Mouse (Mus musculus): ENCODE data around the gene Tkt. TPM values are rescaled to one million over a fixed set of nuclear protein-coding genes. Genes with fewer than 3 reads are reported as not detected.

Tkt gene
- polyA plus RNA-seq, 1 experiment: 224 TPM

DNA sequence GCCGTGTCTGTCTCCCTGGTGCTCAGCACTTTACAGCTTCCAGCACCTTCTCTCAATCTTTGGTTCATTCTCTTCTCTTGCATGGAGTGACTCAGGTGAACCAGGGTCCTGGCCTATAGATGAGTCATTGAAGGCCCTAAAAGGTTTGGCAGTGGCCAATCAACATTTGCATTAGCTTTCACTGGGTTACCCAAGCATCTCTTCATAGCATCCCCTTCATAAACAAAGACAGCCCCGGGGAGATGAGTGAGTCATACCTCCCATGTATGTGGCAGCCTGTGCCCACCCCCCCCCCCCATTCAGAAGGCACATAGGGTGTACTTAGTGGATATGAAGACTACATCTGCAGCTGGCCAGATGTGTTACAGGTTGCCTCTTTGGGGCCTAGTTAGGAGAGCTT is 8.5 kb downstream of the Tkt start:
- DNase-seq (ENCODE audit: low read depth): no peak
- no peak for TF ChIP-seq POLR2A (IDR thresholded peaks at IDR 0.05; ENCODE audit: borderline replicate concordance, extremely low read depth, insufficient read depth, insufficient read length, poor library complexity, severe bottlenecking)
- TF ChIP-seq CTCF (IDR thresholded peaks at IDR 0.05; ENCODE audit: borderline replicate concordance, extremely low read depth, insufficient read depth, insufficient read length): no peak

DNA sequence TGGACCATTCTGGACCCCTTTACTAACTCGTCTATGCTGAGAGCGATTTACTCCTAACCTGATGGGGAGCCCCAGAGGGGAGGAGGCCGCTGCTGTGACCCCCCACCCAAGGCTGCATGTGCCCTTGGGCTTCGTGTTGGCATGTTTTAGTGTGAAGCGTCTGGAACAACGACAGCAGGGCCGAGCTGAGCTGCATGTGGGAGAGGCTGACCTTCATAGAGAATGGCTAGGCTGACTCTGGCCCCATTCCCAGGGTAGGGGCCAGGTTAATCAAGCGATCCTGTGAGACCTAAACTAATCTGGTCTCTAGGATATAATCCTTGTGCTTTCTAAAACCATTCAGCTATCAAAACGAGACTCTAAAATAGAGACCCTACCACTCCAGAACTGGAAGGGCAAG is 9.6 kb downstream of the Tkt start:
- TF ChIP-seq CTCF (IDR thresholded peaks at IDR 0.05; ENCODE audit: borderline replicate concordance, extremely low read depth, insufficient read depth, insufficient read length) (no peak), POLR2A (IDR thresholded peaks at IDR 0.05; ENCODE audit: borderline replicate concordance, extremely low read depth, insufficient read depth, insufficient read length, poor library complexity, severe bottlenecking) (no peak)

DNA sequence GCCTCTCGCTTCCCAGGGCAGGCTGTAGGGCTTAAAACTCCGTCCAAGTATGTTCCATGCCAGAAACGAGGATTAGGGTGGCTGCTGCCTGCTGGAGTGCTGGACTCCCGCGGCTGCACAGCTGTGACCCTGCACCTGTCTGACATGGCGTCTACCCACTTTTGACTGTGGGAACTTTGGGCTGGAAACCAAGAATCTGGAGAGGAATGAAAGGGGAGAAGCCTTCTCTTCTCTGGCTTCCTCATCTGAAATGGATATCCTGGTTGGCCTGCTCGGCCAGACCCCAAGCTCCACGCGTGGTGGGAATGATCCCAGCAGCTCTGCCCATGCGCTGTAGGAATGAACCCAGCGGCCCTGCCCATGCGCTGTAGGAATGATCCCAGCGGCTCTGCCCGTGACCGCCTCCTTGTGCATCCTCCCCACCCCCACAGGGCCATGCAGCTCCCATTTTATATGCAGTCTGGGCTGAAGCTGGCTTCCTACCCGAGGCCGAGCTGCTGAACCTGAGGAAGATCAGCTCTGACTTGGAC is 11.2 kb downstream of the Tkt start:
- no peak for TF ChIP-seq POLR2A (IDR thresholded peaks at IDR 0.05; ENCODE audit: borderline replicate concordance, extremely low read depth, insufficient read depth, insufficient read length, poor library complexity, severe bottlenecking)
- no peak for TF ChIP-seq CTCF (IDR thresholded peaks at IDR 0.05; ENCODE audit: borderline replicate concordance, extremely low read depth, insufficient read depth, insufficient read length)
- no peak for DNase-seq (ENCODE audit: low read depth)

More for the DNA sequence above, 9.6 kb downstream of the Tkt start:
- DNase-seq (ENCODE audit: low read depth): no peak

DNA sequence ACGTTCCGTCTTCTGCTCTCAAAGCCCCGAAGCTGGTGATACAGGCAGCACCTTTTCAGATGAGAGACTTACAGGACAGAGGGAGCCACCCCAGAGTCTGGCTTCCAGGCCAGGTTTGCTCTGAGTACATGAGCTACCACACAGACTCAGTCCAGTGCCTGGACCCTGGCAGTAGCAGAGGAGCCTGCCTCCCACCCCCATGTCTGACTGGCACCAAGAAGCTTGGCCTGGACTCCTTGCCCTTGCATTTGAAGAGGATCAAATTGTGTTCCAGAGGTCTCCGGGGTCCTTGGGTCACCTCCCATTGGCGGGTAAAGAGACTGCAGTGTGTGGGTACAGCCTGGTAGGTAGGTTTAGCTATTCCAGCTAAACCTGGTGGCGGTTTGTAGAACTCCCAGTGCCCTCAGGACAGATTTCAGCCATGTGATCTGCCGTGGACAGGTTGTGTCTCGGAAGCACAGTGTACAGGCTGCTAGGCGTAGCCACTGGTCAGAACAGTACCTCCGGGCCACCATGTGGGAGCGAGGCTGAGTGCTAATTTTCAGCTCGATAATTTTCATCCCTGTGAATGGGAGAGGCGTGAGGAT is 12.7 kb downstream of the Tkt start:
- no peak for DNase-seq (ENCODE audit: low read depth)
- TF ChIP-seq CTCF (IDR thresholded peaks at IDR 0.05; ENCODE audit: borderline replicate concordance, extremely low read depth, insufficient read depth, insufficient read length) (no peak), POLR2A (IDR thresholded peaks at IDR 0.05; ENCODE audit: borderline replicate concordance, extremely low read depth, insufficient read depth, insufficient read length, poor library complexity, severe bottlenecking) (no peak)

DNA sequence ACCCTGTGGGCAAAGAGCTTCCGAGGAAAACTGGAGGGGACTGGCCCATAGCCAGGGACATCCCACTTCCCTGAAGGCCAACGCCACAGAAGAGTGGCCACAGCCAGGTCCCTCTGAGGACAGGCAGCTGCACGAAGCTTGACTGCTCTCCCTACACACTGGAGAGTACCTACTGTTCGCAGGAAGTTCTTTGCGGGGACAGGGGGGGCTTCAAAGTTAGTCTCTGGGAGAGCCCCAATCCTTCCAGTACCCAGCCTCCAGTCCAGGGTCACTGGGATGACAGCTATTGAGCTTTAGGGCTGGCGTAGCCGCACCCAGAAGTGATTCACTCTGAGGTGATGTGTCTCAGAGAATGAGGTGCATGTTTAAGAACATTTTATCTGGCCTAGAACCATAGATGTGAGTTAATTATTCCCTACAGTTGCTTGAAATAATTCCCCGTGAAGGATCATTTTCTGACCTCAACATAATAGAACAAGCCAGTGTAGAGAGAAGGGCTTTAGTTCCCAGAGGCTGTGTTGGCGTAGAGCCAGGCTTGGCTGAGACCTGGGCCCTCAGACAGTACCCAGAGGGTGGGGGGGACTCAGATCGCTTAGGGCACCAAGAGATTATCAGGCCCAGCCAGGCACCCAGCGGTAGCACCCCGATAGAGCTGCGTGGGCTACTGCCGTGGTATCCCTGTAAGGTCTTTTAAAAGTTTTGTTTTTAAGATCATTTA is 13.5 kb downstream of the Tkt start:
- TF ChIP-seq POLR2A (IDR thresholded peaks at IDR 0.05; ENCODE audit: borderline replicate concordance, extremely low read depth, insufficient read depth, insufficient read length, poor library complexity, severe bottlenecking) (no peak), CTCF (IDR thresholded peaks at IDR 0.05; ENCODE audit: borderline replicate concordance, extremely low read depth, insufficient read depth, insufficient read length) (no peak)
- DNase-seq (ENCODE audit: low read depth): peak; percentile 90

DNA sequence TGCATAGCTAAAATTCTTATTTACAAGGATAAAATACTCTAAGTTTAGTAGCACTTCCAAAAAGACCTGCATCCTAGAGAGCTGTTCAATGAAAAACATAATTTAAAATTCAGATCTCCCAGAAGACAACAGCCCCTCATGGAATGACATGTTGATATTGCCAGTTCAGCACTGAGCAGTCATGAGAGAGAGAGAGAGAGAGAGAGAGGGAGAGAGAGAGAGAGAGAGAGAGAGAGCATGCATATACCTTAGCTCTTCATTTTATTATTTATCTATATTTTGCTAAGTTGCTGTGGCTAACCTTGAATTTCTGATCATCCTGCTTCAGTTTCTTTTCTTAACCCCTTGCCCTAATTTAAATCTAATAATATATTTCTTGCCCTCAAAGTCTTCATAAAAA is 14.2 kb downstream of the Tkt start:
- TF ChIP-seq CTCF (IDR thresholded peaks at IDR 0.05; ENCODE audit: borderline replicate concordance, extremely low read depth, insufficient read depth, insufficient read length) (no peak), POLR2A (IDR thresholded peaks at IDR 0.05; ENCODE audit: borderline replicate concordance, extremely low read depth, insufficient read depth, insufficient read length, poor library complexity, severe bottlenecking) (no peak)
- DNase-seq (ENCODE audit: low read depth): no peak

DNA sequence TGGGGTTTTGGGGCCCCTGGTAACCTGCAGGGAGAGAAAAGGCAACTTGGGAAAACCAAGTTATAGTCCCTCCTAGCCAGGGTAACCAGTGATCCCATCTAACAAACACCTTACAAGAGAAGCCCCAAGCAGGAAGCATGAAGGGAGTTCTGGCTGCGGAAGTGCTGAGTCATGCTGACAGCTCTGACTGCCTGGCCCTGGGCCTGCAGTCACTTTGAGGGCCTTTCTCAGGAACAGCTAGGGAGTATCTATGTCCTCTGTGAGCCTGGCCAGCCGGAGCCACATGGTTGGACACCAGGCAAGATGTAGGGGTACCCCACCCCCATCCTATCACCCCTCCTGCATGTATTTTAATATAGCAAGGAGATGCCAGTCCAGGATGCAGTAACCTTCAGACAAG is 16.3 kb downstream of the Tkt start:
- no peak for TF ChIP-seq CTCF (IDR thresholded peaks at IDR 0.05; ENCODE audit: borderline replicate concordance, extremely low read depth, insufficient read depth, insufficient read length)
- no peak for TF ChIP-seq POLR2A (IDR thresholded peaks at IDR 0.05; ENCODE audit: borderline replicate concordance, extremely low read depth, insufficient read depth, insufficient read length, poor library complexity, severe bottlenecking)
- DNase-seq (ENCODE audit: low read depth): no peak

DNA sequence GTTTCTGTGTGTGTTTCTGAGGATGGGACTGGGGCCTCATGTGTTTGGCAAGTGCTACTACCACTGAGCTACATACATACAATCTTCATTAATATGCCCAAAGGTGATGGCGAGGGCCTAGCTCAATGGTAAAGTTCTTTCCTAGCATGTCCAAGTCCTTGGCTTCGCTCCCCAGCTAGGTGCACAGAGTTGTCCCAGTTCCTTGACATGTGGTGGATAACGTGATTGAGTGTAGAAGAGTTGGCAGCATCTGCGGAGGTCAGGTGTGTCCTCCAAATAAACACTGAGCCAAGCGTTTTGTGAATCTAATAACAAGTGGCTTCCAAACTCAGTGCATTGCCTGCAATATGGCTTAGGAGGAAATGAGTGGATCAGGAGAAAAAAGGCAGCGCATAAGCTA is 18.2 kb downstream of the Tkt start:
- DNase-seq (ENCODE audit: low read depth): no peak
- TF ChIP-seq POLR2A (IDR thresholded peaks at IDR 0.05; ENCODE audit: borderline replicate concordance, extremely low read depth, insufficient read depth, insufficient read length, poor library complexity, severe bottlenecking) (no peak), CTCF (IDR thresholded peaks at IDR 0.05; ENCODE audit: borderline replicate concordance, extremely low read depth, insufficient read depth, insufficient read length) (no peak)

DNA sequence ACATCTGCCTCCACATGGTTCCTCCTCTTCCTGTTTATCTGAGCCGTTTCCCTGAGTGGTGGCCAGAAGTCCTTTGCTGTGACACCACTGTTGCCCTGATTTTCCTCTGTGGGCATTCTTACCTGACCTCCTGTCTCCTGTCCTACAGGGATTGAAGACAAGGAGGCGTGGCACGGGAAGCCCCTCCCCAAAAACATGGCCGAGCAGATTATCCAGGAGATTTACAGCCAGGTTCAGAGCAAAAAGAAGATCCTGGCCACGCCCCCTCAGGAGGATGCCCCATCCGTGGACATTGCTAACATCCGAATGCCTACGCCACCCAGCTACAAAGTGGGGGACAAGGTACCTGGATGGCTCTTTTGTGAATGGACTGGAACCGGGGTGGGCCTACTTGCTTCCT is 19.9 kb downstream of the Tkt start:
- TF ChIP-seq CTCF (IDR thresholded peaks at IDR 0.05; ENCODE audit: borderline replicate concordance, extremely low read depth, insufficient read depth, insufficient read length) (no peak), POLR2A (IDR thresholded peaks at IDR 0.05; ENCODE audit: borderline replicate concordance, extremely low read depth, insufficient read depth, insufficient read length, poor library complexity, severe bottlenecking) (no peak)
- no peak for DNase-seq (ENCODE audit: low read depth)

DNA sequence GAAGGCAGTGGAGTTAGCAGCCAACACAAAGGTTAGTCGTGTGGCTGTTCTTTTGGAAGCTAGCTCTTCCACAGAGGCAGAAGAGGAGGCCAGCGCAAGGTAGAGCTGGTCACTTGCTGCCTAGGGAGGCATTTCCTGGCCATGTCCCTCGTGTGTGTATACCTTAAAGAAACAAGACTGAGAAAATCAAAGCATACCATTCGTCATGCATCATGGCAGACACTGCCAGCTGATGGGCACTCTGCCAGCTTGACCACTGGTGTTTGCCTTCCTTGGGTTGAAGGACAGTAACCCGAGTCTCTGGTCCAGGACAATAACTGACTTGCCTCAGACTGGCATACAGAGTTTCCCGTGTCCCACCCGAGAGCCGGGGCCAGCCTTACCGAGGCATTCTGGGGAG is 22.1 kb downstream of the Tkt start:
- DNase-seq (ENCODE audit: low read depth): no peak
- no peak for TF ChIP-seq POLR2A (IDR thresholded peaks at IDR 0.05; ENCODE audit: borderline replicate concordance, extremely low read depth, insufficient read depth, insufficient read length, poor library complexity, severe bottlenecking)

DNA sequence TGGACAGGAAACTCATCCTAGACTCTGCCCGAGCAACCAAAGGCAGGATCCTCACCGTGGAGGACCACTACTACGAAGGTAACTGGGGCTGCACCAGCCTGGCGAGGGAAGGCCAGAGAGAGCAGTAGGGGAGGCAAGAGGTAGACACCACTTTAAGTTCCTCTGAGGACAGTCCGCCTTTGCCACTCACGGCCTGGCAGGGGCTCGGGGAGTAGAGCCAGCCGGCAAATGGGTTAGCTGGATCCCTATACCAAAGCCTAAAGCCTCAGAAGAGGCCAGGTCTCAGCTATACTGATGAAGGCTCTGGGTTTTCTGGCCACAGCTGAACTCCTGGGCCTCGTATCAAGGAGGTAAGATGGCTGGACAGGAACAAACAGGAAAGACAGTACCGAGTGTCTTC is 24.1 kb downstream of the Tkt start:
- DNase-seq (ENCODE audit: low read depth): no peak
- TF ChIP-seq POLR2A (IDR thresholded peaks at IDR 0.05; ENCODE audit: borderline replicate concordance, extremely low read depth, insufficient read depth, insufficient read length, poor library complexity, severe bottlenecking): no peak
- no peak for TF ChIP-seq CTCF (IDR thresholded peaks at IDR 0.05; ENCODE audit: borderline replicate concordance, extremely low read depth, insufficient read depth, insufficient read length)

DNA sequence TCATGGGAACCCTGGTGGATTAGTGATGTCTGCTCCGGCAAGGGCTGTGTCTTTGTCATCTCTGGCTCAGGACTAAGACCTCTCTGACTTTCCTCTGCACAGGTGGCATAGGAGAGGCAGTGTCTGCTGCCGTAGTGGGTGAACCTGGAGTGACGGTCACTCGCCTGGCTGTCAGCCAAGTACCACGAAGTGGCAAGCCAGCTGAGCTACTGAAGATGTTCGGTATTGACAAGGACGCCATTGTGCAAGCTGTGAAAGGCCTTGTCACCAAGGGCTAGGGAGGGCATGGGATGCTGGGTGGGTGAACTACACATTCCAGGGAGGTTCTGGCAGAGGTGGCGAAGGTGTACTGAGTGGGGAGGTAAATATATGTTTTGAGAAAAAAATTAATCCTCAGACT is 25.1 kb downstream of the Tkt start:
- no peak for DNase-seq (ENCODE audit: low read depth)
- TF ChIP-seq POLR2A (IDR thresholded peaks at IDR 0.05; ENCODE audit: borderline replicate concordance, extremely low read depth, insufficient read depth, insufficient read length, poor library complexity, severe bottlenecking) (no peak), CTCF (IDR thresholded peaks at IDR 0.05; ENCODE audit: borderline replicate concordance, extremely low read depth, insufficient read depth, insufficient read length) (no peak)

Data from brain, embryonic 14.5 days (tissue).